Mouse (Mus musculus) natural killer cell, adult 2 months (primary cell): ENCODE measurements around the gene Tbk1.

Source experiments
- DNase-seq, 2 experiments: peaks; one replicate each; pipeline ENCODE4 v3.0.0; 2022; ENCODE audit warnings: low spot score in 2 of 2

Gene Tbk1

DNA sequence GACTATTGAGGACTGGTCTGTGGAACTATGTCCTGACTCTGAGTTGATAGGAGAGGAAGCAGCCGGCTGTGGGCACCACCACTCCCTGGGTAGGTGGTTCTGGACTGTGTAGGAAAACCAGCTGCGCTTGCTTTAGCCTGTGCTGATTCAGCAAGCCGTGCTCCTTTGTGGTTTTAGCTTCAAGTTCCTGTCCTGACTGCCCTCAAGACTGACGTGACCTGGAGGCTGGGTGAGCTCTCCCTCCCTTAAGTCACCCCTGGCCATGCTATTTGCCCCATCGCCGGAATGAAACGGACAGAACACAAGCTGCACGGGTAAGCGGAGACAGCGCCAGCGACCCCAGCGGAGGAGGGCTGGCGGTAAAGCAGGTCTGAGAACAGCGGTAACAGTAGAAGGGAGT is 4.5 kb upstream of the Tbk1 start:
- peak in 1 of 2 experiments; percentile 7 for DNase-seq

DNA sequence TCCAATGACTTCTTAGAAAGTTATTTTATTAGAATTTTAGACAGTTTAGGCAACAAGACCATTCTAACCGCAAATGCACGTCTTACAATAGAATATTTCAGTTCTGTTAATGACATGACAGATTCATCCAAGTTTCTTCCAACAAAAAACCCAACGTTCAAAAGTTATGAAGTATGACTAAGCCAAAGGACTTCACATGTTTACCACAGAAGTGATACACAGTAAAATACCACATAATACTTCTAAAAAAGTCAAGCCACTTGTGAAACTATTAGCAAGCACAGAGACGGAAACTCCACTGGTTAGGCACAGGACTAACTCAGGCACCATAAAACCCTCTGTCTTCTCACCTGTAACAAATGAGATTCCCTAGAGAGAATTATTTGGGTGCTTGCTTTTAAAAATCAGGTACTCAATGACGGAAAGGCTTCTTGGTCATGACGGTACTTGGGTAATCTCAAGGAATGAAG is 819 bp upstream of the Tbk1 start:
- DNase-seq: peak; percentile 18 to 49

DNA sequence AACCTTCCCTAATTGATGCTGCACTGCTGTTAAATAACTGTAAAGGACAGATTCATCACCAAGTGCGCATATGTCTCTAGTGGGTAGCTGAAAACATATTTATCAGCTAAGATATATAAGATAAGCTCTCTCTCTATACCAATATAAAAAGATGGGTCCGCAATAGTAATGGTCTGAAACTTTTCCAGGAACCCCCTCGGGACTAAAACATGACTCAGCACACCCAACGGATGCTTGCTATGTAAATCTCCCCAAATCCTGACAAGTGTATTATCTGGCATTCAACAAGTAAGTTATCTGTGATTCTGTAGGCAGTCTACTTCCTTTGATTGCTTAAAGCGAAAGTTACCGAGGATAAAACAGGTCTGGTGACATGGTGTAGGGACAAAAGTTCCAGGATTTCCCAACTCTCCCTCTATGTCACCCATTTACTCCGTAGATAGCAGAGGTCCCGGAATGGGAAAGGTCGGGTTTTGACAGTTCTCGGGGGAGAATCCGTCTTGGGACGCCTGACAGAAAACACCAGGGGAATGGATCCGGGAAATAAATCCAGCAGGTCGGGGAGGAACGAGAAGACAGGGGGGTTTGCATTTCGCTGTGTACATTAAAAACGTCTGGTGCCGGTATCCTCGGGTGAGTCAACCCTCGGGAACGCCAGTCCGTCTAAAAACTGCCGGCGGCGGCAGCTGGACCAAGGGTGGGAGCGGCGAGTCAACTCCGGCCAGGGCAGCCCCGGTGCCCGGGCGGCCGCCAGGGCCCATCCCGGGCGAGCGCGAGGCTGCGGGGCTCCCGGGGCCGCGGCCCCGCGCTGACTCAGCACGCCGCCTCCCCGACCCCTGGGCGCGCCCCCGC is 570 bp downstream of the Tbk1 start:
- DNase-seq: peak in 1 of 2 experiments; percentile 20

DNA sequence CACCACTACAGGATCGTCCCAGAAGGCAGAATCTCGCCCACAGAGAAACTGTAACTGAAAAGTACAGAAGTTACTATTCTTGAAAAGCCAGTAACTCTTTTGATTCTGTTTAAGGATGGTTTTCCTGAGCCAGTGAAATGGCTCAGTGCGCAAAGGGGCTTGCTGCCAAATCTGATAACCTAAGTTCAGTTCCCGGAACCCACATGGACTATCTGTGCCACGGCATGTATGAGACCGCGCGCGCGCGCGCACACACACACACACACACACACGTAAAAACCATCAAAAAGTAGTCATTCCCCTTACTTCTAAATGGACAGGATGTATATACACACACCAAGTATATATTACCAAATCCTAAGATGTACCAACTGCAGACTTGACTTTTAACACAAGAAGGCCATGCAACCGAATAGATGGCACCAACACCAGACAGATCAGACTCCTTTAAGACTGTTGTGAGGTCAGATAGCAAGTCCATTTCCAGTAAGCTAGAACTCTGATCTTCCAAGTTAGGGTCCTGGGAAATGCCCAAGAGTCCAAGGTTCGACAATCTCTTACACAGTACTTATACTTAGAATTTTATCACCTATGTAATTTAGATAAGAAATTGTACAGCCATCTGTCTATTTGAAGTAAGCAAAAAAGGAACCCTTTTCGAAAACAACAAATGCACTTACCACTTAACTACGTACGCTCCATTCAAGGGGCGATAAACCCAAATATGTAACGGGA is 1.4 kb downstream of the Tbk1 start:
- DNase-seq: no peak

DNA sequence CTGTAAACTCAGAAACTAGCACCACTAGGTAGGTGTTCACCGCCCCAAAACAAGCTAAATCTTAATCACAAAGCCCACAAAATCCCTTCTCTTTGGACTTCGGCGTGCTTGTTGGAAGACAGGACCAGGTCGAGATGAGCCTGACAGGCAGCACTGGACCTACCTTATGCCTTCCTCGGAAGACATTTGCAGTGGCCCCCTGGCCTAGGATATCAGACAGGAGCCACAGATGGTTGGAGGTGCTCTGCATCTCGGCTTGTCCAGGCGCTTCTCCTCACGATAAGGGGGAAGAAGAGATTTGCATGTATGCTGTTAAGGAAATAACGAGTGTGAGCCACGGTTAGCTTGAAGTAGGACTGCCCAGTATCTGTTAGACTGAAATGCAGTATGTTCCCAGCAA is 2.6 kb downstream of the Tbk1 start:
- DNase-seq: no peak

DNA sequence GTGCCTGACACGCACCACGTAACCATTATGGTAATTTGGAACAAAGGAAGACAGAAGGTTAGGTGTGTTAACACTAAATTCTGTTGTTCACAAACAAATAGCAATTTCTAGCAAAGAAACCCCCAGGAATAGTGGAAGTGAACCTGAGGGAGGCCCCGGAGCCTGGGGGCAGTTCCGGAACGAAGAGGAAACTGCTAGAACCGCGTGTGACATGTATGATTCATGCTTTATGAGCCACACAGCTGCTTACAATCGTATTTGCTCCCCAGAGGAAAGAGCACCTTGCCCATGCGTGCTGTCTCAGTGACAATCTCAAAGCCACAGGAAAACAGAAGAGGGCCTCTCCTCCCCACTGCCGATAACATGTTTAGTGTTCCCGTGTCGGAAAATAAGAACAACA is 3.6 kb downstream of the Tbk1 start:
- peak; percentile 58 to 77 for DNase-seq

DNA sequence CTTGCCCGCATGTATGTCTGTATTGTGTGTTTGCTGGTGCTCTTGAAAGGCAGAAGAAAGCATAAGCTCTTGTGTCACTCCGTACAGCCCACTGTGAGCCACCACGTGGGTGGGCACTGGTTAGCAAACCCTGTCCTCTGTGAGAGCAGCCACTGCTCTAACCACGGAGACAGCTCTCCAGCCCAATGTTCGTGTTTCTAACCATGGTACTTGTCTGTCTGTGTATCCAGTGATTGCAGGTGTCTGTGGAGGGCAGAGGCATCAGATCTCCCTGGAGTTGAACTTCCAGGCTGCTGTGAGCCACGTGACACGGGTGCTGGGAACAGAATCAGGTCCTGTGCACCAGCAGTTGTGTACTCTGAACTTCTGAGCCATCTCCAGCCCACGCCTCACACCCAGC is 4.3 kb downstream of the Tbk1 start:
- no peak for DNase-seq

DNA sequence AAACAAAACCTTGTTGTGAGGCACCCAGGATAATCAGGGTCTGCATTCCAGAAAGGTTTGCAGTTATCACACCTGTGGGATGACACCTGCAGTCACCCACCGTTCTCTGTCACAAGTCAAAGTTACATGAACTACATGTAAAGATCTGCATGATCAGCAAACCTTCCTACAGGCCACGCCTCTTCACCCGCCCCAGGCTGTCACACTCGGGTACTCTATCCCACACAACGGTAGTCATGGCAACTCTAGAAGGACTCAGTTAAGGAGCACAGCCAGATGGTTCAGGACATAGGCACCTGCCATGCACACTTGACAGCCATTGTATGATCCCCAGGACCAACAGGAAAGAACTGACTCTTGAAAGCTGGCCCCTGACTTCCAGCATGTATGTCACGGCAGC is 5.2 kb downstream of the Tbk1 start:
- DNase-seq: no peak

DNA sequence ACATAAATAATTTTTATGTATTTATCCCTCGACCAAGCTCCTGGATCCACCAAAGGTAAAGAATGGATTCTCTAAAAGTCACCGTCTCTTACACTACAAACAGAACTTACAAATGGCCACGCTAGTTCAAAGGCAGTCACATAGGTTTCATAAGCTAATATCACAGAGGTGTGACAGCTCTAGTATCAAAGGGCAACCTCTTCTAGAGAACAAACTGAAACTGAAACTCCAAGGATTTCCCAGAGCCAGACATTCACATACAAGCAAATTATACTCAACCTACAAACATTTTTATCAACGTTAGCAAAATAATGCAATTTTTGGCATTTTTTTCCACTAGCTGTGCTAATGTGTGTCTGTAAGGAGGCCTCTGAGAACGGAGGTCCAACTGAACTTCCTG is 6.2 kb downstream of the Tbk1 start:
- DNase-seq: no peak

DNA sequence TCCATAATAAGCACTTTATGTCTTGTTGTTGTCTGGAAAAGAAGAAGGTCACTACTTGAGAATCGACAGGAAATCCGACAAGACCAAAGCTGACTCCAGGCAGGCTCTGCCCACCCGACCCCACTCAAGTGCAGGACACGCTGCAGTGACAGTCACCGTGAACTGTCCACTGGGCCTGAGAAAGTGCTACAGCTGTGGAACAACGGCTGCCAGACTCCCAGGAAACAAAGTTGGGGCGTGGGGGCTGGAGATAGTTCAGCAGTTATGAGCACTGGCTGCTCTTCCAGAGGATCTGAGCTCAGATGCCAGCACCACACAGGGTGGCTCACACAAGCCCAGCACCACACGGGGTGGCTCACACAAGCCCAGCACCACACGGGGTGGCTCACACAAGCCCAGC is 10.2 kb downstream of the Tbk1 start:
- no peak for DNase-seq

DNA sequence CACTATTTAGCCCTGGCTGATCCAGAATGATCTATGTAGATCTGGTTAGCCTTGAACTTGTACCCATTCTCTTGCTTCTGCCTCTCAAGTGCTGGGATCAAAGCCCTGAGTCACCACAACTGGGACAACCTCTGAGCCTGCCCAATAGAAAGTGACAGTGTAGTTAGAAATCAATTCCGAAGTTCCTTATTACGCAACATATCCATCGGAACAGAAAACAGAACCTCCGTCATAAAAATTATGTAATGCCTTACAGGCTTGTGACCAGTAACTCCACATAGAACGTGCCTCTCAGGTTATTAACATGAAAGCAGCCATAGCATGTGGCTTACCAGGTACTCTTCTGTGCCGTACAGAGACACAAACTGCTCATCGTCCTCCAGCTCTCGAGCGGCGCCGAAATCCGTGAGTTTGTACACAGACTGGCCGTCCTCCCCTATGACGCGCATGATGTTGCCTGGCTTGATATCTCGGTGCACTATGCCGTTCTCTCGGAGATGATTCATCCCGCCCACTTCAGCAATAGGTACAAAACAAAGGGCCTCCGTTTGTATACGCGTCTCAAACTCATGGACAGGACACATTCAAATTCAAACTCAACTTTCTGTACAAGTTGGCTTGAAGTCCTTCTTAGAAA is 15.0 kb downstream of the Tbk1 start:
- no peak for DNase-seq

DNA sequence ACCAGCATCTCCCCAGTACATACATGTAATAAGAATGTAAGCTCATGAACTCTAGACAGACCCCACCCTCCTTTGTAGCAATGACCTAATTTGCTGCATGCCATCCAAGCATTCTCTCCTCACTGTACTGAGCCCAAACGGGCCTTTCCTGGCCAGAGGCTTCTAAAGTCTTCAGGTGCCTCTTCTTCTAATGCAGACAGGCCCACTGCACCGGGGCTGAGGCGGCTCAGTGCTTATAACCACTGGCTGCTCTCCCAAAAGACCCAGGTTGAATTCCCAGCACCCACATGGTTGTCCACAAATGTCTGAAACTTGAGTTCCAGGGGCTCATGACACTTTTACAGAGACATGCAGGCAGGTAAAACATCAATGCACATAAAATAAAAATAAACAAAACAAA is 15.6 kb downstream of the Tbk1 start:
- no peak for DNase-seq

DNA sequence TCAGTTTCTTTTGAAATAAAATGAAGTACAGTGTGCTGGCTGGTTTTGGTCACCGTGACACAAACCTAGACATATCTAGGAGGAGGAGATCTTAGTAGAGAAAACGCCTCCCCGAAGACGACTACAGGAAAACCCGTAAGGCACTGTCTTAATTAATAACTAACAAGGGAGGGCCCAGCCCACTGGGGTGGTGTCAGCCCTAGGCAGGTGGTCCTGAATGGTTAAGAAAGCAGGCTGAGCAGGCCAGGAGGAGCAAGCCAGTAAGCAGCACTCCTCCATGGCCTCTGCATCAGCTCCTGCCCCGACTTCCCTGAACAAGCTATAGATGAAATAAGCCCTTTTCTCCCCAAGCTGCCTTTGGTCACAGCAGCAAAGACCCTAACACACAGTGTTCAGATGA is 16.8 kb downstream of the Tbk1 start:
- no peak for DNase-seq

DNA sequence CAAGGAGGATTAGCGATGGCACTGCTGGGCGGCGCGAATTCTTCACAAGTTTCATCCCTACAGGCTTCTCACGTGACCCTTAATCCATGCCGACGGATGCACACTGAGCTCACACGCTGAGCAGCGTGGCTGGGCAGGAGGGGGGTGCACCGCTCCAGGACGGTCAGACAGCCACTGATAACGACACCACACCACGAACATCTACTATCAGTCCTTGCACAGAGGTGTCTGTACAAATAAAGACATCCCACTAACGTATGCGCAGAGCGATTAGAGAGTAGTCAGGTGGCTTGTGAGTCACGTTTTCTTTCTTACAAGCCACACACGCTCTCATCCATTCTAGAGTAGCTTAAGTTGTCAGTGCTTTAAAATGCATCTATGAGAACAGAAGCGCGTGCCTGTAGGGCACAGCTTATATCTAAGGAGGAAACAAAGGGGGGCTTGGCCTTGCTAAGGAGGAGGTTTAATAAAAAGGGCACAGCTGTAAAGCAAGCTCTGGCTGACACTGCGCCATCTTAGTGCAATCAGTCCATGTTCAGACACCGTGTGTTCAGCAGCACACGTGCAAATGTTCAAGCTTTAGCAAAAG is 17.5 kb downstream of the Tbk1 start:
- no peak for DNase-seq

DNA sequence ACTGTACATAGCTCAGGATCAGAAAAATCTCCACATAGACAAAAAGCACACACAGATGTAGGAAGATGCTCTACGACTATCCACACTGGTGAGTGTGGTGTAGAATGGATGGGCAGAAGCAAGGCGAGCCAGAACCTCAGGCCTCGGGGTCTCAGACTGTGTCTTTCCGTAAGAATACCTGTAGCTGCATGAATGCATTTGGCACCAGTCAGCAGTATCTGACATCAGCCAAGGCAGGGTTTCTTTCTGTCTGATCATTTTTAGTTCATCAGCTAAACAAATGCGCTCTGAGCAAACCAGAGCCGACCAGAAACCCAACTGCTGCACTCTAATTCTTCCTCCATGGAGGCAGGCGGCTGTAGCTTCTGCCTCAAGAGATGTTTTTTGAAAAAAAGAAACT is 18.1 kb downstream of the Tbk1 start:
- no peak for DNase-seq

DNA sequence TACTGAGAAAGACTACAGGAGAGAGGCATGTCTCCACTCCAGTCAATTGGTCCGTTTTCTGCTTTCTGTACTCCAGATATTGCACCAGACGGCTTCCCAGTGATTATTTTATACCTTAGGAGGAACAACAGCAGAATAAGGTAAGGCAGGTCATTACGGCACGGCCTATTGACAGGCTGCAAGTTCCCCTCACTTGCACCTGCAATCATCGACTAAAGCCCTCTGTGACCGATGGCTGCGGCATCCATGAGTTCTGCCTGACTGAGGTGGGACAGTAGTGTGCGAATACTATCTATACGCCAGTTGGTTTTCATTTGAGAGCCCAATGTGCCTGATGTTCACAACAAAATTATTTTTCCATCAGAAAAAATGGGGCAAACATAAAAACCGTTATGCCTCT is 18.6 kb downstream of the Tbk1 start:
- no peak for DNase-seq

DNA sequence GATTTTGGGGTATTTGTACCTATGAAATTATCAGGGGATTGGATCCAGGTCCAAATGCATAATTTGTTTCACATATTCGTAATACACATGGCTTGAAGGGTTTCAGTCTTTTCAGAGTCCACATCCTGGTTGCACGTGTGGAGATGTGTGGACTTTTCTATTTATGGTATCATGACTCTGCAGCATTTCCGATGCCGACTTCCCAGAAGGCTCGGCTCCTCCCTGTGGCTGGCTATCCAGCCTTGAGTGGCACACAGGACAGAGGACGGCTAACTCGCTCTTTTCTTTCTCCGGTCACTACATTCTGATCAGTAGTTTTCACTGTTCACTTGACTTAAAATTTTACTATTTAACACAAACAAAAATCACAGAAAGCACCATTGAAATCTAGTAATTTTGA is 22.1 kb downstream of the Tbk1 start:
- no peak for DNase-seq

DNA sequence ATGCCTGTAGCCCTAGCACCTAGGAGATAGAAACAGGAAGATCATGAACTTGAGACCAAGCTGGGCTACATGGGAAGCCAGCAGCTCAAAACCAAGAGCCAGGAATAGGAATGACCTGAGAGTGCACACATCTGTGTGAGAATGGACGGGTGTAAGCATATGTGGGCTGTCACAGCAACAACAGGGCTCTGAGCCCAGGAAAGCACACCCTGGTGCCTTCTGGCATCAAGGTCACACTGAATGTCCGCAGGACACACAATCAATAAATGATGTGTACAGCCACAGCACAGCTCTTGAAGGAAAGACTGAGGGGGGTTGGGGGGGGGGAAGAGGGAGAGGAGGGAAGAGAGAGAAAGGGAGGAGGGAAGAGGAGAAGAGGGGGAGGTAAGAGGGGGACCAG is 28.4 kb downstream of the Tbk1 start:
- DNase-seq: no peak

DNA sequence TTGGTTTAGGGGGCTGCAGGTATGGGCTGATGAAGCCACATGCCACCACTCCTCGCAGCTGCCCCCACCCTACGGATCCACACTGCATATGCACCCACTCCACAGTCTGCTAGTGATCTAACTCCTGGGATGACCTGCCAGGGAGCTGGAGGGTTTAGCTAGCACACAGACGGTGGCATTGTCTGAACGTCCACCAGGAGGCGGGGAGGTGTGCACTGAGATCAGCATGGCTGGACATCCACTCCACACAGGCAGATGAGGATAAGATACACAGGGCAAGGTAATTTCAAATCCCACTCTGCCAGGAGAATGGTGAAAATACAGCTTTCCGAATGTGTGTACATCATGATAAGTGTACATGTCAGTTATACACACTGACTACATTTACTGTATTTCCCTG is 30.3 kb downstream of the Tbk1 start:
- no peak for DNase-seq

DNA sequence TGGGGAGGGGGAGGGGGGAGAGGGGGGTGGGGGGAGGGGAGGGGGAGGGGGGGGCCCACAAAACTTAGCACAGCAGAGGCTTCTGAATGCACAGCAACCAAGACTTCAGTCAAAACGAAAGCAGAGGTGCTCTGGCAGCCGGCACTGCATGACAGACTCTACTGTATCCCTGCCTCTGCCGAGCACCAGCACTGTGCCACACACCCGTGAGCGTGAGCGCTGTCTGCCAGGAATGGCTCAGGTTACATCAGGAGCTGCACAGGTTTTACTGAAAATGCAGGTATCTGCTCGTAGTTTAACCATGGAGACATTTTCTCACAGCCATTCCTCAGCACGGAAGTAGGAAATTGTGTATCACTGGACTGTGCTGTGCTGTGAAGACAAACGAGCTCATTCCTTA is 36.3 kb downstream of the Tbk1 start:
- no peak for DNase-seq

DNA sequence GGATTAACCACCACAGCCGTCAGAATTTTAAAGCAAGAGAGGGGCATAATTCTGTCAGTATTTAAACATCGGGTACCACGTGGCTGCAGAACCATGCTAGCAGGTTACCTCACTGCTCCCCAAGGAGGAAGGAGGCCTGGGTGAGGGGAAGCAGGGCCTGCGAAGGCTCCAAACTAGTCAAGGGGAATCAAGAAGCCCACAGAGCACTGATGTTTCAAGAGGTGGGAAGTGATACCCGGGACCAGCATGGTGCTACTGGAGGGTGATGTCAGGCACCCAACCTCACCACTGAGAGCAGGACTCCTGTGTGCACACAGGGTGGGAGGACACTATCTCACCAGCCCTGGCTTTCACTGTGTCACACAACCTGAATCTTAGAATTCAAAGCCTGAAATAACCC is 36.9 kb downstream of the Tbk1 start:
- no peak for DNase-seq

DNA sequence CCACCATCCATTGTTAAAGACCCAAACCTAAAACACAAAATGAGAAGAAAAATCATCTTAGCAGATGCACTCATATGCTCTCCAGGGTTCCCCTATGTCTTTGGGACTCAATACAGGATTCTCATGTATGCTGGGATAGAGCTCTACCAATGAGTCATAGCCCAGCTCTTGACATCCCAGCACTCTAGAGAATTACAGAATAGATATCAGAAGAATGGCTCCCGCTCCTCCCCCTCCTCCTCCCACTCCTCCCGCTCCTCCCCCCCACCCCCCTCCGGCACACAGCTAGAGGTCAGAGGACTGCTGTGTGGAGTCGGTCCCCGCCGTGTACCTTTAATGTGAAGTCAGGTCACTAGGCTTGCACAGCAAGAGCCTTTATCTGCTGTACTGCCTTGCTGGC is 39.4 kb downstream of the Tbk1 start:
- no peak for DNase-seq
